Mouse (Mus musculus): ENCODE results near the gene Trim2. TPM values are rescaled to one million over a fixed set of nuclear protein-coding genes. Genes with fewer than 3 reads are reported as not detected.

Gene Trim2
- polyA plus RNA-seq, 1 experiment from 2014 or later, result 194 TPM

- no peak overlapping the region for H3K4me2 ChIP-seq (replicated peaks)
- WGBS, result 56% methylated on average over 4 of the region's 4 CpGs
Measured at GRCm38 (mm10) chr3:84193881-84194280, 112.8 kb downstream of the Trim2 start.

GRCm38 (mm10) chr3:84191141-84191881 lies 115.4 kb downstream of the Trim2 start:
- H3K36me3 ChIP-seq, result peaks cover 58% of the 10 kb centered on the region
- 0 out of 2 replicates have a peak, but pooled peaks have one; percentile 1 for ATAC-seq (replicated peaks)

More at GRCm38 (mm10) chr3:84193881-84194280, 112.8 kb downstream of the Trim2 start:
- Histone ChIP-seq H3K9me3 (no peaks in the 10 kb centered on the region), H3K36me3 (peaks cover 56% of the 10 kb centered on the region), H3K27ac (replicated peaks) (no peak overlapping the region), H3K4me3 (no peak overlapping the region), H3K27me3 (no peaks in the 10 kb centered on the region), H3K4me1 (peaks cover 20% of the 10 kb centered on the region; the same call in 1 of the 2 replicates), H3K9ac (replicated peaks) (no peak overlapping the region)
- no peak for ATAC-seq (replicated peaks)

GRCm38 (mm10) chr3:84190513-84191061 lies 116.1 kb downstream of the Trim2 start:
- WGBS, result 32% methylated on average over 41 of the region's 41 CpGs
- Histone ChIP-seq H3K27ac (replicated peaks) (no peak overlapping the region), H3K9me3 (no peaks in the 10 kb centered on the region), H3K36me3 (peaks cover 53% of the 10 kb centered on the region), H3K9ac (replicated peaks) (no peak overlapping the region), H3K4me3 (no peak overlapping the region), H3K27me3 (no peaks in the 10 kb centered on the region), H3K4me2 (replicated peaks) (no peak overlapping the region), H3K4me1 (peaks cover 20% of the 10 kb centered on the region; the same call in 1 of the 2 replicates)
- peak; percentile 42 for ATAC-seq (replicated peaks)

More at GRCm38 (mm10) chr3:84191141-84191881, 115.4 kb downstream of the Trim2 start:
- no peaks in the 10 kb centered on the region for H3K9me3 ChIP-seq
- peaks cover 20% of the 10 kb centered on the region; the same call in 1 of the 2 replicates for H3K4me1 ChIP-seq
- no peak overlapping the region for H3K4me2 ChIP-seq (replicated peaks)
- 55% methylated on average over 21 of the region's 21 CpGs for WGBS
- H3K27me3 ChIP-seq, result no peaks in the 10 kb centered on the region
- H3K4me3 ChIP-seq, result no peak overlapping the region
- no peak overlapping the region for H3K27ac ChIP-seq (replicated peaks)
- no peak overlapping the region for H3K9ac ChIP-seq (replicated peaks)

DNA sequence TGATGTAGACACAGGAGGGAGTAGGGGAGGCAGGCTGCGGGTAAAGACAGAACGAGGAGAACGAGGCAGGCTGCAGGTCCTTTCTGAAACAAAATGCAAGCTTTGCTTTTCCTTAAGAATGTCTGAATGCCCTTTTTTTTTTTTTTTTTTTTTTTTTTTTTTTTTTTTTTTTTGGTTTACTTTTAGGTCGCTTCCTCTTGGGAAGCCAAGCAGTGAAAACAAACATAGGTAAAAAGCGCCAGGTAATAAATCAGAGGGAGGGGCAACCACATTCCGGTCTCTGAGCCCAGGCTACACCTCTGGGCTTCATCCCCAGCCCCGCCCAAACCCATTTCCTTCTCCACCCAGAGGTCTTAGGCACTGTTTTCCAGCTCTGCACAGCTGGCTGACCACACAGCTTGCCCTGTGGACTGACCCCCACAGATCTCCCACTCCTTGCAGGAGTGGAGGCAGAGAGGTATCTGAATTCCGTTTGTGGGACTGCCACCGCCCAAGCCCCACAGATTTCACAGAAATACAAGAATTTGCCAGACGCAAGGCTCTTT lies 117.0 kb downstream of the Trim2 start:
- Histone ChIP-seq H3K4me1 (peaks cover 20% of the 10 kb centered on the region; the same call in 1 of the 2 replicates), H3K4me2 (replicated peaks) (no peak overlapping the region), H3K36me3 (peaks cover 53% of the 10 kb centered on the region), H3K27me3 (no peaks in the 10 kb centered on the region), H3K4me3 (no peak overlapping the region), H3K27ac (replicated peaks) (no peak overlapping the region), H3K9ac (replicated peaks) (no peak overlapping the region), H3K9me3 (no peaks in the 10 kb centered on the region; the same call in 1 of the 2 replicates)
- WGBS, result 65% methylated on average over 10 of the region's 10 CpGs
- ATAC-seq (replicated peaks), result no peak

GRCm38 (mm10) chr3:84181717-84182116 lies 125.0 kb downstream of the Trim2 start:
- no peaks in the 10 kb centered on the region; the same call in 1 of the 2 replicates for H3K9me3 ChIP-seq
- no peak for ATAC-seq (replicated peaks)
- H3K4me3 ChIP-seq, result no peak overlapping the region
- no peaks in the 10 kb centered on the region for H3K27me3 ChIP-seq
- peaks cover 20% of the 10 kb centered on the region for H3K36me3 ChIP-seq
- WGBS, result 20% methylated on average over 4 of the region's 4 CpGs
- H3K4me1 ChIP-seq, result peaks cover 23% of the 10 kb centered on the region
- H3K4me2 ChIP-seq (replicated peaks), result no peak overlapping the region
- no peak overlapping the region for H3K9ac ChIP-seq (replicated peaks)
- H3K27ac ChIP-seq (replicated peaks), result no peak overlapping the region

GRCm38 (mm10) chr3:84181102-84181501 lies 125.6 kb downstream of the Trim2 start:
- Histone ChIP-seq H3K27ac (replicated peaks) (peak overlapping the region; percentile 42; the same call in 1 of the 2 replicates), H3K27me3 (no peaks in the 10 kb centered on the region), H3K9ac (replicated peaks) (no peak overlapping the region), H3K4me2 (replicated peaks) (no peak overlapping the region), H3K9me3 (no peaks in the 10 kb centered on the region; the same call in 1 of the 2 replicates), H3K4me1 (peaks cover 23% of the 10 kb centered on the region), H3K36me3 (peaks cover 26% of the 10 kb centered on the region), H3K4me3 (no peak overlapping the region)
- 19% methylated on average over 8 of the region's 8 CpGs for WGBS
- ATAC-seq (replicated peaks), result no peak

- no peaks in the 10 kb centered on the region for H3K27me3 ChIP-seq
- no peak overlapping the region for H3K4me2 ChIP-seq (replicated peaks)
- no peak overlapping the region for H3K9ac ChIP-seq (replicated peaks)
- H3K36me3 ChIP-seq, result peaks cover 26% of the 10 kb centered on the region
- 68% methylated on average over 2 of the region's 2 CpGs for WGBS
- no peak overlapping the region for H3K4me3 ChIP-seq
- peaks cover 30% of the 10 kb centered on the region for H3K4me1 ChIP-seq
- 0 out of 2 replicates have a peak, but pooled peaks have one; percentile 32 for ATAC-seq (replicated peaks)
- H3K9me3 ChIP-seq, result no peaks in the 10 kb centered on the region; the same call in 1 of the 2 replicates
- peak overlapping the region; percentile 42; the same call in 1 of the 2 replicates for H3K27ac ChIP-seq (replicated peaks)
Measured at GRCm38 (mm10) chr3:84180304-84180703, 126.4 kb downstream of the Trim2 start.

GRCm38 (mm10) chr3:84177834-84178233 lies 128.8 kb downstream of the Trim2 start:
- Histone ChIP-seq H3K4me3 (no peak overlapping the region), H3K36me3 (peaks cover 25% of the 10 kb centered on the region), H3K9ac (replicated peaks) (no peak overlapping the region), H3K4me1 (peaks cover 26% of the 10 kb centered on the region), H3K27me3 (no peaks in the 10 kb centered on the region), H3K4me2 (replicated peaks) (no peak overlapping the region), H3K9me3 (no peaks in the 10 kb centered on the region), H3K27ac (replicated peaks) (no peak overlapping the region)
- WGBS, result 84% methylated on average over 2 of the region's 2 CpGs
- ATAC-seq (replicated peaks), result no peak

- no peak overlapping the region for H3K27ac ChIP-seq (replicated peaks)
- no peak overlapping the region for H3K9ac ChIP-seq (replicated peaks)
- H3K36me3 ChIP-seq, result peaks cover 43% of the 10 kb centered on the region
- H3K4me3 ChIP-seq, result no peak overlapping the region
- H3K9me3 ChIP-seq, result no peaks in the 10 kb centered on the region
- H3K27me3 ChIP-seq, result no peaks in the 10 kb centered on the region
- no peak overlapping the region for H3K4me2 ChIP-seq (replicated peaks)
- ATAC-seq (replicated peaks), result peak; percentile 73
- H3K4me1 ChIP-seq, result peaks cover 21% of the 10 kb centered on the region
- WGBS, result 40% methylated on average over 7 of the region's 7 CpGs
Measured at GRCm38 (mm10) chr3:84175337-84176315, 131.1 kb downstream of the Trim2 start.

- WGBS, result 59% methylated on average over 11 of the region's 11 CpGs
- ATAC-seq (replicated peaks), result no peak
- H3K36me3 ChIP-seq, result peaks cover 58% of the 10 kb centered on the region
- no peak within 1 kb of the TSS for H3K4me3 ChIP-seq
- peak within 1 kb of the TSS; percentile 32; the same call in 1 of the 2 replicates for H3K27ac ChIP-seq (replicated peaks)
- H3K27me3 ChIP-seq, result no peaks in the 10 kb centered on the region
- no peak within 1 kb of the TSS for H3K9ac ChIP-seq (replicated peaks)
- no peak within 1 kb of the TSS for H3K4me2 ChIP-seq (replicated peaks)
- H3K9me3 ChIP-seq, result no peaks in the 10 kb centered on the region
- H3K4me1 ChIP-seq, result peaks cover 17% of the 10 kb centered on the region
Measured at GRCm38 (mm10) chr3:84173581-84174154, 133.0 kb downstream of the Trim2 start, which contains the start of gene Gm6525. TSS of gene Gm6525 (plus strand) at chr3:84174104.

DNA sequence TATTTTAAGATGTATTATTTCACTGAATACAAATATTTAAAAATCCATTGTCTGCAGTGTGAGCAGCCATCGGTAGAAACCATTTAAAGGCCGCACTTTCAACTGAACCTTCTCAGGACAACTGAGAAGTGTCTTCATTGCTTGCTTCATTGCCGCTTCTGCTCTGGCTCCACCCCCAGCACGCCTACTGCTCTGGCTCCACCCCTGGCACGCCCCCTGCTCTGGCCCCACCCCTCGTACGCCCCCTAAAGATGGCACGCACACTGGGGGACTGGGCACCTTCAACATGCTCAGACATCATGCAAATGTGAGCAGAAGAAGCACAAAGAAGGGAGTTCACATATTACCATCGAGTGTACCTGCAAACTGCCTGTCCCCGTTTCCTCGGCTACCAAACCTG lies 134.3 kb downstream of the Trim2 start:
- no peak overlapping the region for H3K9ac ChIP-seq (replicated peaks)
- H3K4me1 ChIP-seq, result peaks cover 17% of the 10 kb centered on the region
- 59% methylated on average over 11 of the region's 11 CpGs for WGBS
- no peaks in the 10 kb centered on the region for H3K9me3 ChIP-seq
- peak overlapping the region; percentile 78 for H3K27ac ChIP-seq (replicated peaks)
- H3K4me2 ChIP-seq (replicated peaks), result no peak overlapping the region
- H3K36me3 ChIP-seq, result peaks cover 58% of the 10 kb centered on the region
- peak; percentile 49; the same call in 1 of the 2 replicates for ATAC-seq (replicated peaks)
- no peak overlapping the region for H3K4me3 ChIP-seq
- no peaks in the 10 kb centered on the region for H3K27me3 ChIP-seq
